Mouse (Mus musculus): ENCODE measurements around the gene Adgrl3. TPM values are rescaled to one million over a fixed set of nuclear protein-coding genes. Genes with fewer than 3 reads are reported as not detected.

The Adgrl3 gene
- polyA plus RNA-seq, 1 experiment from 2014 or later: 1.1 TPM

GRCm38 (mm10) chr5:81610223-81610622 is 590.3 kb downstream of the Adgrl3 start:
- no peak overlapping the region for H3K4me2 ChIP-seq (ENCODE audit: low read depth, low read length)
- ATAC-seq: no peak
- H3K27ac ChIP-seq (ENCODE audit: low read depth): no peak overlapping the region
- H3K36me3 ChIP-seq (replicated peaks; ENCODE audit: insufficient read depth, low read length): no peaks in the 10 kb centered on the region
- 75% methylated on average over 5 of the region's 5 CpGs for WGBS (ENCODE audit: insufficient replicate concordance)
- TF ChIP-seq EP300 (IDR thresholded peaks at IDR 0.05; ENCODE audit: low read depth) (no peak), CTCF (IDR thresholded peaks at IDR 0.05; ENCODE audit: low read depth) (no peak)
- H3K4me3 ChIP-seq (ENCODE audit: low read depth, low read length): no peak overlapping the region
- no peaks in the 10 kb centered on the region for H3K27me3 ChIP-seq (ENCODE audit: insufficient read depth, low read length)
- H3K9ac ChIP-seq (replicated peaks): no peak overlapping the region
- H3K9me3 ChIP-seq (ENCODE audit: low read length): no peaks in the 10 kb centered on the region
- DNase-seq: no peak
- H3K4me1 ChIP-seq (ENCODE audit: insufficient read depth): no peaks in the 10 kb centered on the region

GRCm38 (mm10) chr5:81614674-81615073 is 594.7 kb downstream of the Adgrl3 start:
- DNase-seq: no peak
- TF ChIP-seq EP300 (IDR thresholded peaks at IDR 0.05; ENCODE audit: low read depth): no peak
- TF ChIP-seq CTCF (IDR thresholded peaks at IDR 0.05; ENCODE audit: low read depth): no peak
- 69% methylated on average over 4 of the region's 4 CpGs for WGBS (ENCODE audit: insufficient replicate concordance)

GRCm38 (mm10) chr5:81621106-81621505 is 601.2 kb downstream of the Adgrl3 start:
- WGBS (ENCODE audit: insufficient replicate concordance): 50% methylated on average over 5 of the region's 5 CpGs
- no peak overlapping the region for H3K4me3 ChIP-seq (ENCODE audit: low read depth, low read length)
- no peak for TF ChIP-seq EP300 (IDR thresholded peaks at IDR 0.05; ENCODE audit: low read depth)
- TF ChIP-seq CTCF (IDR thresholded peaks at IDR 0.05; ENCODE audit: low read depth): no peak
- no peaks in the 10 kb centered on the region for H3K27me3 ChIP-seq (ENCODE audit: insufficient read depth, low read length)
- no peak overlapping the region for H3K27ac ChIP-seq (ENCODE audit: low read depth)
- no peak overlapping the region for H3K9ac ChIP-seq (replicated peaks)
- H3K36me3 ChIP-seq (replicated peaks; ENCODE audit: insufficient read depth, low read length): no peaks in the 10 kb centered on the region
- no peaks in the 10 kb centered on the region for H3K4me1 ChIP-seq (ENCODE audit: insufficient read depth)
- H3K4me2 ChIP-seq (ENCODE audit: low read depth, low read length): no peak overlapping the region
- ATAC-seq: no peak
- no peak for DNase-seq
- H3K9me3 ChIP-seq (ENCODE audit: low read length): no peaks in the 10 kb centered on the region

More at GRCm38 (mm10) chr5:81614674-81615073, 594.7 kb downstream of the Adgrl3 start:
- no peak overlapping the region for H3K9ac ChIP-seq (replicated peaks)
- no peak overlapping the region for H3K27ac ChIP-seq (ENCODE audit: low read depth)
- no peaks in the 10 kb centered on the region for H3K36me3 ChIP-seq (replicated peaks; ENCODE audit: insufficient read depth, low read length)
- no peak overlapping the region for H3K4me2 ChIP-seq (ENCODE audit: low read depth, low read length)
- no peak overlapping the region for H3K4me3 ChIP-seq (ENCODE audit: low read depth, low read length)
- H3K27me3 ChIP-seq (ENCODE audit: insufficient read depth, low read length): no peaks in the 10 kb centered on the region
- H3K4me1 ChIP-seq (ENCODE audit: insufficient read depth): no peaks in the 10 kb centered on the region
- H3K9me3 ChIP-seq (ENCODE audit: low read length): no peaks in the 10 kb centered on the region
- no peak for ATAC-seq

GRCm38 (mm10) chr5:81621715-81622114 is 601.8 kb downstream of the Adgrl3 start:
- no peak for DNase-seq
- WGBS (ENCODE audit: insufficient replicate concordance): 55% methylated on average over 3 of the region's 3 CpGs
- no peaks in the 10 kb centered on the region for H3K36me3 ChIP-seq (replicated peaks; ENCODE audit: insufficient read depth, low read length)
- H3K9me3 ChIP-seq (ENCODE audit: low read length): no peaks in the 10 kb centered on the region
- no peak for ATAC-seq
- no peaks in the 10 kb centered on the region for H3K27me3 ChIP-seq (ENCODE audit: insufficient read depth, low read length)
- no peak overlapping the region for H3K4me3 ChIP-seq (ENCODE audit: low read depth, low read length)
- no peak for TF ChIP-seq CTCF (IDR thresholded peaks at IDR 0.05; ENCODE audit: low read depth)
- TF ChIP-seq EP300 (IDR thresholded peaks at IDR 0.05; ENCODE audit: low read depth): no peak
- no peaks in the 10 kb centered on the region for H3K4me1 ChIP-seq (ENCODE audit: insufficient read depth)
- H3K4me2 ChIP-seq (ENCODE audit: low read depth, low read length): no peak overlapping the region
- H3K9ac ChIP-seq (replicated peaks): no peak overlapping the region
- no peak overlapping the region for H3K27ac ChIP-seq (ENCODE audit: low read depth)

- Histone ChIP-seq H3K4me2 (ENCODE audit: low read depth, low read length) (no peak overlapping the region), H3K9ac (replicated peaks) (no peak overlapping the region), H3K4me1 (ENCODE audit: insufficient read depth) (no peaks in the 10 kb centered on the region), H3K36me3 (replicated peaks; ENCODE audit: insufficient read depth, low read length) (no peaks in the 10 kb centered on the region), H3K9me3 (ENCODE audit: low read length) (no peaks in the 10 kb centered on the region), H3K4me3 (ENCODE audit: low read depth, low read length) (no peak overlapping the region), H3K27ac (ENCODE audit: low read depth) (no peak overlapping the region), H3K27me3 (ENCODE audit: insufficient read depth, low read length) (no peaks in the 10 kb centered on the region)
- DNase-seq: no peak
- WGBS (ENCODE audit: insufficient replicate concordance): 61% methylated on average over 1 of the region's 1 CpGs
- no peak for TF ChIP-seq EP300 (IDR thresholded peaks at IDR 0.05; ENCODE audit: low read depth)
- TF ChIP-seq CTCF (IDR thresholded peaks at IDR 0.05; ENCODE audit: low read depth): no peak
- no peak for ATAC-seq
Measured at GRCm38 (mm10) chr5:81623846-81624245, 603.9 kb downstream of the Adgrl3 start.

- H3K4me1 ChIP-seq (ENCODE audit: insufficient read depth): no peaks in the 10 kb centered on the region
- WGBS (ENCODE audit: insufficient replicate concordance): 47% methylated on average over 2 of the region's 2 CpGs
- H3K36me3 ChIP-seq (replicated peaks; ENCODE audit: insufficient read depth, low read length): no peaks in the 10 kb centered on the region
- no peaks in the 10 kb centered on the region for H3K27me3 ChIP-seq (ENCODE audit: insufficient read depth, low read length)
- ATAC-seq (no peak), DNase-seq (no peak)
- TF ChIP-seq EP300 (IDR thresholded peaks at IDR 0.05; ENCODE audit: low read depth) (no peak), CTCF (IDR thresholded peaks at IDR 0.05; ENCODE audit: low read depth) (no peak)
- H3K4me2 ChIP-seq (ENCODE audit: low read depth, low read length): no peak overlapping the region
- no peak overlapping the region for H3K9ac ChIP-seq (replicated peaks)
- no peaks in the 10 kb centered on the region for H3K9me3 ChIP-seq (ENCODE audit: low read length)
- no peak overlapping the region for H3K4me3 ChIP-seq (ENCODE audit: low read depth, low read length)
- no peak overlapping the region for H3K27ac ChIP-seq (ENCODE audit: low read depth)
Measured at GRCm38 (mm10) chr5:81636169-81636568, 616.2 kb downstream of the Adgrl3 start.

GRCm38 (mm10) chr5:81638422-81638821 is 618.5 kb downstream of the Adgrl3 start:
- no peak overlapping the region for H3K27ac ChIP-seq (ENCODE audit: low read depth)
- no peaks in the 10 kb centered on the region for H3K4me1 ChIP-seq (ENCODE audit: insufficient read depth)
- 61% methylated on average over 2 of the region's 2 CpGs for WGBS (ENCODE audit: insufficient replicate concordance)
- no peaks in the 10 kb centered on the region for H3K9me3 ChIP-seq (ENCODE audit: low read length)
- no peak for TF ChIP-seq EP300 (IDR thresholded peaks at IDR 0.05; ENCODE audit: low read depth)
- no peak for TF ChIP-seq CTCF (IDR thresholded peaks at IDR 0.05; ENCODE audit: low read depth)
- no peak overlapping the region for H3K4me2 ChIP-seq (ENCODE audit: low read depth, low read length)
- no peak overlapping the region for H3K9ac ChIP-seq (replicated peaks)
- H3K27me3 ChIP-seq (ENCODE audit: insufficient read depth, low read length): no peaks in the 10 kb centered on the region
- DNase-seq: no peak
- H3K4me3 ChIP-seq (ENCODE audit: low read depth, low read length): no peak overlapping the region
- ATAC-seq: no peak
- H3K36me3 ChIP-seq (replicated peaks; ENCODE audit: insufficient read depth, low read length): no peaks in the 10 kb centered on the region
